Mouse (Mus musculus): ENCODE data around the gene Mfap1b.
"Not testable (repeated sequence)": the region's sequence is repeated elsewhere in the genome, so short reads cannot be mapped to it uniquely, and the experiment has no call there.

Gene Mfap1b

DNA sequence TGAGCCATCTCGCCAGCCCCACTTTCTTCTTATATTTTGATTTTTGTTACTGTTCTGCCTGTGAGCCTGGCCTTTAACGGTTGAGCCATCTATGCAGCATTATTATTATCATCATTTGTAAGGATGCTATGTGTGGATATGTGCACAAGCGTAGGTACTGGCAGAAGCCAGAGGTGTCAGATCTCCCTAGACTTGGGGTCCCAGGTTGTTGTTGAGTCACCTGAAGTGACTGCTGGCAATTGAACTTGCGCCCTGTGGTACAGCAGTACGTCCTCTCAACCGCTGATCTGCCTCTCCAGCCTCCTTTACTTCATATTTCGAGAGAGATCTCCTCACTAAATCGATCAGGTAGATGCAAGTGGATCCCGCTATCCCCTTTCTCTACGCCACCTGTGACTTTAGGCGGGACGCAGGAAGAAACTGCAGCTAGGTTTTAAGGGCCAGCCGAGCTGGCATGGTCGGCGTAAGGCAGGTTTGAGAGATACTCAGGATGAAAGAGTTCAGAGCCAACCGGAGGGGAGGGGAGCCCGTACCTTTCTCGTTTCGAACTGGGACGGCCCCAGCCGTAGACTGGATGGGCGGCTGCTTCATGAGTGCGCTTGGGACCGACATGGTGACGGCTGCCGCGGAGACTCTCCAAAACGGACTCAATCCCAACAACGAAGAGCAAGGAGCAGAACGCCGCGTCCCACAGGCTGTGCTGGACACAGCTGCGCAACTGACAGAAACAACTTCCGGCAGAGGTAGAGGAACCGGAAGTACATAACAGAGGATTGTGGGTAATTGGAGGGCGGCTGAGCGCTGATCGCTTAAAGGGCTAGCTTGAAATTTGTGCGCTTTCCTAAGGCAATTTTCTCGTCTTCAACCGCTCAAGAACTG, at the start of gene Mfap1b:
Gene Mfap1b (minus strand): TSS at position 767 of the 879 bp plus-strand sequence.
- peak; percentile 86 for DNase-seq

GRCm38 (mm10) chr2:121522830-121523229, 49.0 kb upstream of the Mfap1b start:
- not testable (repeated sequence) for DNase-seq

DNA sequence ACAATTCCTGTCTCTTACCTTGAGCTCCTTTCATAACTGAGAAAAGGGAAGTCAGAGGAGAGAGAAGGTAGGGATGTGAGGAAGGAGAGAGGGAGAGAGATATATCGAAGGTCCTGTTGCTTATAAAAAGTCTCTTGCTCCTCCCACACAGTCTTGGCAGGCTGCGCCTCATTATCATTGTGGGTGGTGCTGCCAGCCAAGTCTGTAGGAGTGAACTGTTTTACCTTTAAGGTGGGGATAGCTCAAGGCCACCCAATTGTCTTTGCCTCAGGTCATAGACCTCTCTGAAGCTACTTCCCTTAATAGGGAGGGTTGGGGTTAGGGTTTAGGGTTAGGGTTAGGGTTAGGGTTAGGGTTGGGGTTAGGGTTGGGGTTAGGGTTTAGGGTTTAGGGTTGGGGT, 48.1 kb upstream of the Mfap1b start:
- DNase-seq = no peak

- not testable (repeated sequence) for DNase-seq
Measured at GRCm38 (mm10) chr2:121518711-121519110, 44.8 kb upstream of the Mfap1b start.

GRCm38 (mm10) chr2:121518106-121518505, 44.2 kb upstream of the Mfap1b start:
- no peak for DNase-seq

DNA sequence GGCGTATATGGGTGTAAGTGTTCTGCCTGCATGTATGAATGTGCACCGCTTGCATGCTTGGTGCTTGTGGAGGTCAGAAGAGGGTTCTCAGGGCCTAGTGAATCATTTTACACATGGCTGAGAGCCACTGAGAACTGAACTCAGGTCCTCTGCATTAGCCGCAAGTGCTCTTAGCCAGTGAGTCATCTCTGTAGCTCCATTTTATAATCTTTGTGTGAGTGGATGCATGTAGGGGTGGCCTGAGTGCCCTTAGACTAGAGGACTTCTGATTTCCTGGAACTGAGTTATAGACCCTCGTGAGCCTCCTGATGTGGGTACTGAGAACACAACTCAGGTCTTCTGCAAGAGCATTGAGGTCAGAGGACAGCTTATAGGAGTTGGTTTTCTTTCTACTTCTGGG, 40.3 kb upstream of the Mfap1b start:
- no peak for DNase-seq

GRCm38 (mm10) chr2:121512991-121513765, 39.3 kb upstream of the Mfap1b start:
- not testable (repeated sequence) for DNase-seq

GRCm38 (mm10) chr2:121511401-121511800, 37.5 kb upstream of the Mfap1b start:
- no peak for DNase-seq

DNA sequence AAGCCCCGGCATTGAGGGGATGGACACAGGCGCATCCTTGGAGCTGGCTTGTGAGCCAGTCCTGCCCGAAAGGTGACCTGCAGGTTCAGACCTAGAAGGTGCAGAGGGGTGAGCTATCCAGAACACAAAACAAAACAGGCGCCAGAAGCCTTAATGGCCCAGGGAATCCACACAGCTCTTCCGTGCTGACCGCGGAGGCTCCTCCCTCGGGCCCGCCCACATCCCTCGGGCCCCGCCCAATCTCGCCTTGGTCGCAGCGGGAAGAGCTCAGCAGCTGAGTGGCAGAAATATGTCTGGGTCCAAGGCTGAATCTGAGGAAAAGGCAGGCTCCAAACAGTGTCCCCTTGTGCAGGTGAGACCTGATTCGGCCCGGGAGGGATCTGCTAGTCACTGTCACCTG, 35.7 kb upstream of the Mfap1b start:
- DNase-seq = peak; percentile 38

GRCm38 (mm10) chr2:121507951-121508330, 34.1 kb upstream of the Mfap1b start:
- DNase-seq = no peak

- DNase-seq = no peak
Measured at GRCm38 (mm10) chr2:121507173-121507950, 33.5 kb upstream of the Mfap1b start.

DNA sequence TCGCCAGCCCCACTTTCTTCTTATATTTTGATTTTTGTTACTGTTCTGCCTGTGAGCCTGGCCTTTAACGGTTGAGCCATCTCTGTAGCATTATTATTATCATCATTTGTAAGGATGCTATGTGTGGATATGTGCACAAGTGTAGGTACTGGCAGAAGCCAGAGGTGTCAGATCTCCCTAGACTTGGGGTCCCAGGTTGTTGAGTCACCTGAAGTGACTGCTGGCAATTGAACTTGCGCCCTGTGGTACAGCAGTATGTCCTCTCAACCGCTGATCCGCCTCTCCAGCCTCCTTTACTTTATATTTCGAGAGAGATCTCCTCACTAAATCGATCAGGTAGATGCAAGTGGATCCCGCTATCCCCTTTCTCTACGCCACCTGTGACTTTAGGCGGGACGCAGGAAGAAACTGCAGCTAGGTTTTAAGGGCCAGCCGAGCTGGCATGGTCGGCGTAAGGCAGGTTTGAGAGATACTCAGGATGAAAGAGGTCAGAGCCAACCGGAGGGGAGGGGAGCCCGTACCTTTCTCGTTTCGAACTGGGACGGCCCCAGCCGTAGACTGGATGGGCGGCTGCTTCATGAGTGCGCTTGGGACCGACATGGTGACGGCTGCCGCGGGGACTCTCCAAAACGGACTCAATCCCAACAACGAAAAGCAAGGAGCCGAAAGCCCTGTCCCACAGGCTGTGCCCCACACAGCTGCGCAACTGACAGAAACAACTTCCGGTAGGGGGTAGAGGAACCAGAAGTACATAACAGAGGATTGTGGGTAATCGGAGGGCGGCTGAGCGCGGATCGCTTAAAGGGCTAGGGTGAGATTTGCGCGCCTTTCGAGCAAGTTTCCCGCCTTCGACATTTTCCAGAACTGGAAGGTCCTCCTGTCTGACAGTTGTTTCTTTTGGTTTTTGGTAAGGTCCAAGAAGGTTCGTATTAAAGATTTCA, 32.3 kb upstream of the Mfap1b start, which contains the start of the genes Mfap1a and Wdr76:
Gene Mfap1a (minus strand): TSS at position 724 of the 941 bp plus-strand sequence.
Gene Wdr76 (plus strand): TSS at position 782 of the 941 bp plus-strand sequence.
- peak; percentile 85 for DNase-seq

- DNase-seq = not testable (repeated sequence)
Measured at GRCm38 (mm10) chr2:121501550-121501949, 27.7 kb upstream of the Mfap1b start.

DNA sequence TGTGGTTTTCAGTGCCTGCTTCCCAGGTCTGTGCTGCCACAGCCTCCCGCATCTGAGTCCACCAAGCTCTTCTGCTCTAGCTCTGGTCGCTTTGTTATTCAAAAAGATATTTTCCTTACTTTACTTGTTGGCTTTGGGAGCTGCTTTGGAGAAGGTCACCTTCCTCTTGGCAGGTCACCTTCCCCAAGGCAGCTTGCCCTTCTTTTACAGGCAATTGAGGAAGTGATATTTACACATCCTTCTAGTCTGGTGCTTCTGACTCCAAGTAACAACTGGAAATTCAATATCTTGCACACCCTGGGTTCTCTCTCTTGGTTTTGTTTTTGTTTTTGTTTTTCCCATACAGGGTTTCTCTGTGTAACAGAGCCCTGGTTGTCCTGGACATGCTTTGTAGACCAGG, 10.5 kb upstream of the Mfap1b start:
- not testable (repeated sequence) for DNase-seq

GRCm38 (mm10) chr2:121483576-121483975, 9.7 kb upstream of the Mfap1b start:
- no peak for DNase-seq

DNA sequence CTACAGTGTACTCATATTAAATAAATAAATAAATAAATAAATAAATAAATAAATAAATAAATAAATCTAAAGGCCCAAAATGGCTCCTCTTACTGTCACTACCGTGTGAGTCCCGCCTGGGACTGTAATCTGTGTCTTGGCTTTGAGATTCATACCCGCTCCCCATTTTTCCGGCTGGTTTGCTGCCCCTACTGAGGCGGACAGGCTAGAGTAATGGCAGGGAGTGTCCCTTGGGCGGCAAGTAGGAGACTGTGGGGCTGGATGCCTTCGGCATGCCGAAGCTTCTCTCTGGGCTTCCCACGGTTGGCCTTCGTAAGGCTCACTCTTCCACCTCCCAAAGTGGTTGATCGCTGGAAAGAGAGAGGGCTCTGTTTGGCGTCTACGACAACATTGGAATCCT, 7.0 kb upstream of the Mfap1b start:
- not testable (repeated sequence) for DNase-seq

GRCm38 (mm10) chr2:121480498-121480897, 6.6 kb upstream of the Mfap1b start:
- no peak for DNase-seq

DNA sequence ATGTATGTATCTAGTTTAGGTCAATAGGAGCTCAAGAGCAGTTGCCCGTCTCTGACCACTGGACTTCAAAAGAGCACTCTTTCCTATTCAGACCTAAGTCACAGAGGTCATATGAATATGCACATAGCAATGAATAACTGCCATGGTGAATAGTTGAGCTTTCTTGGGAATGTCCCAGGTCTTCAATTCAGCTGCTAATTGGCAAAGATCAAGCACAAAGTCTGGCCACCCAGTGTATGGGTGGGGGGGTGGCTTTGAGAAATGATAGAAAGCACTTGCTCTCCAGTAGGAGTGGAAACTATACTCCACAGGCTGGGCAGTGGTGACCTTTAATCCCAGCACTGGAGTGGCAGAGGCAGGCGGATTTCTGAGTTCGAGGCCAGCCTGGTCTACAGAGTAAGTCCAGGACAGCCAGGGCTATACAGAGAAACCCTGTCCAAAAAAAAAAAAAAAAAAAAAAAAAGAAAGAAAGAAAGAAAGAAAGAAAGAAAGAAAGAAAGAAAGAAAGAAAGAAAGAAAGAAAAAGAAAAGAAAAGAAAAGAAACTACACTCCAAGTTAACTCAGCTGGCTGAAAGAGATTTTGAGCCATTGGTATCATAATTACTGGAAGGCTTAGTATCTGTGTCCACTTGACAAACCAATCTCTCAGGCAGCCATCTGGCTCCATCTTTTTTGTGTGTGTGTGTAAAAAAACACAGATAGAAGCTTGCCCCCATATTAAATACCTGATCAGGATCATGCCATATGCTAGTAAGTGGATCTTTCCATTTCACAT, 3.8 kb upstream of the Mfap1b start:
- no peak for DNase-seq

- DNase-seq = not testable (repeated sequence)
Measured at GRCm38 (mm10) chr2:121475306-121475705, 1.4 kb upstream of the Mfap1b start.

DNA sequence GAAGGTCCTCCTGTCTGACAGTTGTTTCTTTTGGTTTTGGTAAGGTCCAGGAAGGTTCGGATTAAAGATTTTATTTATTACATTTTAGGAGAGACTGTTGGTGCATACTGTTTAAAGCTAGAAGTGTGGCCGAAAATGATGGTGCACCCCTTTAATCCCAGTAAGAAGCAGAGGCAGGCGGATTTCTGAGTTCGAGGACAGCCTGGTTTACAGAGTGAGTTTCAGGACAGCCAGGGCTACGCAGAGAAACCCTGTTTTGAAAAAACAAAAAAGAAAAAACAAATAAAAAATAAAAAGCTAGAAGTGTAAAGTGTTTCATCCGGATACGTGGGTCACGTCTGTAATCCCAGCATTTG, 291 bp upstream of the Mfap1b start:
- no peak for DNase-seq

DNA sequence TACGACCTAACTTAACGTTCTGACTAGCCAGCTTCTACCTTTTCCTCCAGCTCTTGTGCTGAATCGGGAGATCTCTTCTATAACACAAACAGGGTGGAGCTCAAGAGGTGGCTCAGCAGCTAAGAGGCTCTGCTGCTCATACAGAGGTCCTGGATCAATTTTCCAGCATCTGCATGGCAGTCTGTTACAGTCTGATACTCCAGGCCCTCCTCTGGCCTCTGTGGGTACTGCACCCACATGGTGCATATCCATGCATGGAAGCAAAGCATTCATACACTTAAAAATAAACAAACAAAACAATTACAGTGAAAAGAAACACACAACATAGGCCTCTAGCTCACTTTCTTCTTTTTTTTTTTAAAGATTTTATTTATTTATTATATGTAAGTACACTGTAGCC, 1.1 kb downstream of the Mfap1b start:
- DNase-seq = not testable (repeated sequence)
